Mouse (Mus musculus) thymus, adult 2 months (tissue): ENCODE data around the gene Lbx2.

Experiments
- CTCF ChIP-seq: fragments of 200-500 bp; IDR thresholded peaks from 2 replicates; pipeline ENCODE4 v1.5.1; 2012; ENCODE audit warnings: mild to moderate bottlenecking, control low read depth, low read length, moderate library complexity, borderline replicate concordance; ENCODE audit not compliant: control insufficient read depth, poor library complexity, insufficient read depth; ENCODE audit errors: extremely low read depth
- POLR2A ChIP-seq: fragments of 200-500 bp; IDR thresholded peaks from 2 replicates; pipeline ENCODE4 v1.6.1; 2012; ENCODE audit warnings: mild to moderate bottlenecking, low read length, control low read depth, moderate library complexity; ENCODE audit not compliant: control insufficient read depth, poor library complexity, insufficient read depth; ENCODE audit errors: extremely low read depth

DNA sequence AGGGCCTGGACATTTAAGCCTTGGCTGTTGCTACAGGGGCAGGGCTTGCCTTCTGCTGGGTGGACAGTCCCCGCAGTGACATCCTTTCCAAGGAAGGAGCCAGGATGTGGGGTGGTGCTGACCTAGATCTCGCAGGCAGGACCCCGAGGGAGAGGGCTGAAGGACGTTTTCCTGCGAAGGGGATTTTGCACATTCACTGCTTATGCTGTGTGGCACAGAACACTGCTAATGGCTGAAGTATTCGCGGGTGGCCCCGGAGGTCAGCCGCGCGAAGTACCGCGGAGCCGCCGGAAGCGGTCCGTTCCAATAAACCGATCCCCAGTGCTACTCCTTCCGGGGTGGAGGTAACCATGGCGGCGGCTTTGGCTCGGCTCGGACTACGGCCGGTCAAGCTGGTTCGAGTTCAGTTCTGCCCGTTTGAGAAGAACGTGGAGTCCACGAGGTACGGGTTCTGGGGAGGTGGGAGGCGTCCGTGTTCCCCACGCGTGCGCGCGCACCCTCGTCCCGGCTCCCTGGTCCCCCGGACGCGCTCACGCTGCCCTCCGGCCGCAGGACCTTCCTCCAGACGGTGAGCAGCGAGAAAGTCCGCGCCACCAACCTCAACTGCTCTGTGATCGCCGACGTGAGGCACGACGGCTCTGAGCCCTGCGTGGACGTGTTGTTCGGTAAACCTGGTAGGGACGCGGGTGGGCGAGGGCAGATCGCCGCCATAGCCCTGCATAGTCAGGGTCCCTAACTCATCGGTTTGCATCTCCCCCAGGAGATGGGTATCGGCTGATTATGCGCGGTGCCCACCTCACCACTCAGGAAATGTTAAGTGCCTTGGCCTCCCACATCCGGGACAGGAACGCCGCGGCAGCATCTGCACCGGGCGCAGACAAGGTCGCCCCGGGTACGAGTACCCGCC, 22.8 kb downstream of the Lbx2 start, which contains the start of gene Mrpl53:
- TF ChIP-seq POLR2A = peak; percentile 62
- TF ChIP-seq CTCF = peak; percentile 24; the same call in 1 of the 2 replicates
